Mouse (Mus musculus): ENCODE results near the gene Dctn1. TPM values are rescaled to one million over a fixed set of nuclear protein-coding genes. Genes with fewer than 3 reads are reported as not detected.

Gene Dctn1
- polyA plus RNA-seq, 1 experiment from 2014 or later: 158 TPM

DNA sequence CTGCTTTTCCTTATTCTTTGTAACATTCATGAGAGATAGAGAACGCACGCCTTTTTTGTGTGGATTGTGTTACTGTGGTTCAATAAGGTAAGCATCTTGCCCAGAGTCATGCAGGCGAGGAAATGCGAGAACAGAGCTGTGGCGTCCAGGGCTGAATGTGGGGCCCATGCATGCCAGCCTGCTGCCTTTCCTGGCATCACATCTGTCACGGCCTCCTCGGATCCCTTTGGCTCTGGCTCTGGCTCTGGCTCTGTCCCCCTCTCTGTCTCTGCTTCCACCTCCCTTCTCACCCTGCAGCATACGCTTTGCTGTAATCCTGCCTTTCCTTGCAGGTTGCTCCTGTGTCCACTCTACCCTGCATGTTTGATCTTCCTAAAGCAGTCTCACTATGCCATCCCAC, 10.3 kb downstream of the Dctn1 start:
- peaks cover 26% of the 10 kb centered on the region for H3K4me1 ChIP-seq (replicated peaks; ENCODE audit: control insufficient read depth, insufficient read depth, low read length)
- no peaks in the 10 kb centered on the region for H3K36me3 ChIP-seq (ENCODE audit: control insufficient read depth, insufficient read depth)
- H3K9me3 ChIP-seq (ENCODE audit: control insufficient read depth, low read length): no peaks in the 10 kb centered on the region
- no peak for ATAC-seq
- H3K4me3 ChIP-seq (replicated peaks; ENCODE audit: low read length): no peak overlapping the region
- H3K27ac ChIP-seq (ENCODE audit: low read length): no peak overlapping the region
- H3K4me2 ChIP-seq (ENCODE audit: low read length): no peak overlapping the region
- no peaks in the 10 kb centered on the region for H3K27me3 ChIP-seq (replicated peaks; ENCODE audit: control insufficient read depth, insufficient read depth, low read length)
- no peak overlapping the region for H3K9ac ChIP-seq (replicated peaks; ENCODE audit: low read depth, low read length)
- WGBS: 81% methylated on average over 8 of the region's 8 CpGs

DNA sequence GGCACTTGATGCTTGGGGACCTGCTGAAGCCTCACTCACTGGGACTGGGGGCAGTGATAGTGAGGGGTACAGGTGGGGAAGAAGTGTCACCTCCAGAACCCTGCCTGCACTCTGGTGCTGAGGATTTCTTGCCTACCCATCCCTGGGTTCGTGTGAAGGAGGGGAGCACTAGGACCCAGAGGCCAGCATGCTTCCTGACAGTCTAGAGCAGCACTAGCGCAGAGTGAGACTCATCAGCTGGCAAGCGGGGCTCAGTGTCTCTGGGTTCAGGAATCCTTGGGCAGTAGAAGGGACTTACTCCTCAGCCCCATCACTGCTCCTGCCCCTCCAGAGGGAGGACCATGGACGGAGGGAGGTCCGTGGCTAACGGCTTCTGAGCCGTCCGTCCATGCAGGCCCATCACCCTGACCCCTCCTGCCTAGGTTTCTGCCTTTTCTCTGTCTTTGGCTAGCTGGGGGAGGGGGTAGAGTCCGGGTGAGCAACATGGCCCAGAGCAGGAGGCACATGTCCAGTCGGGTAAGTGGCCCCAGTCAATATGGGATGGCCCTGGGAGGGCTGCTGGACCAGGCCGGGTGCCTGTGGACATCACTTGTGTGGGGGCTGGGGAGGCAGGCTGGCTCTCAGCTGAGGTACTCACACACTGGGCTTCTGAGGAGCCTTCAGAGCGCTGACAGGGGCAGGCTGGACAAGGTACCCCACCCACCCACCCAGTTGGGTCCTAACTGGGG, 13.8 kb downstream of the Dctn1 start:
- Histone ChIP-seq H3K9ac (replicated peaks; ENCODE audit: low read depth, low read length) (peak overlapping the region; percentile 71), H3K4me1 (replicated peaks; ENCODE audit: control insufficient read depth, insufficient read depth, low read length) (peaks cover 12% of the 10 kb centered on the region), H3K36me3 (ENCODE audit: control insufficient read depth, insufficient read depth) (peaks cover 12% of the 10 kb centered on the region), H3K27ac (ENCODE audit: low read length) (no peak overlapping the region), H3K27me3 (replicated peaks; ENCODE audit: control insufficient read depth, insufficient read depth, low read length) (no peaks in the 10 kb centered on the region), H3K9me3 (ENCODE audit: control insufficient read depth, low read length) (no peaks in the 10 kb centered on the region), H3K4me3 (replicated peaks; ENCODE audit: low read length) (peak overlapping the region; percentile 49), H3K4me2 (ENCODE audit: low read length) (peak overlapping the region; percentile 64)
- ATAC-seq: peak; percentile 87
- WGBS: 13% methylated on average over 12 of the region's 12 CpGs

DNA sequence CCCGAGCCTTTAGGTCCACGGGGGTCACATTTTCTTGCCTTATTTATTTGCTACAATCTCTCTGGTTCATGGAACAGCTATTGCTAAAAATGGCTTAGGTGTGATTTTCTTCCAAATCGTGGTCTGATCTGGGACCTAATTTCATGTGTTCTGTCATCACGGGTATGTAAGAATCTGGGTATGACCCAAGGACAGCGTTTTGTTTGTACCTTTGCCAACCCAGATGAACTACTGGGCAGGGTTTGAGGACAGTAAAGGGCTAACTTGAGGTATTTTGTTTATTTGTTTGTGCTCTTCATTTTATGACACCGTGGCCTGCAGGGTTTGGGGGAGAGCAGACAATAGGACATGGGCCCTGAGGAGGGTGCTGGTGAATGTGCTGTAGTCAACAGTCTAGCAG, 14.9 kb downstream of the Dctn1 start:
- WGBS: 80% methylated on average over 6 of the region's 6 CpGs
- H3K4me2 ChIP-seq (ENCODE audit: low read length): no peak overlapping the region
- peaks cover 12% of the 10 kb centered on the region for H3K36me3 ChIP-seq (ENCODE audit: control insufficient read depth, insufficient read depth)
- peaks cover 16% of the 10 kb centered on the region for H3K4me1 ChIP-seq (replicated peaks; ENCODE audit: control insufficient read depth, insufficient read depth, low read length)
- H3K9ac ChIP-seq (replicated peaks; ENCODE audit: low read depth, low read length): no peak overlapping the region
- H3K27ac ChIP-seq (ENCODE audit: low read length): no peak overlapping the region
- H3K4me3 ChIP-seq (replicated peaks; ENCODE audit: low read length): no peak overlapping the region
- no peaks in the 10 kb centered on the region for H3K27me3 ChIP-seq (replicated peaks; ENCODE audit: control insufficient read depth, insufficient read depth, low read length)
- H3K9me3 ChIP-seq (ENCODE audit: control insufficient read depth, low read length): no peaks in the 10 kb centered on the region
- ATAC-seq: no peak

DNA sequence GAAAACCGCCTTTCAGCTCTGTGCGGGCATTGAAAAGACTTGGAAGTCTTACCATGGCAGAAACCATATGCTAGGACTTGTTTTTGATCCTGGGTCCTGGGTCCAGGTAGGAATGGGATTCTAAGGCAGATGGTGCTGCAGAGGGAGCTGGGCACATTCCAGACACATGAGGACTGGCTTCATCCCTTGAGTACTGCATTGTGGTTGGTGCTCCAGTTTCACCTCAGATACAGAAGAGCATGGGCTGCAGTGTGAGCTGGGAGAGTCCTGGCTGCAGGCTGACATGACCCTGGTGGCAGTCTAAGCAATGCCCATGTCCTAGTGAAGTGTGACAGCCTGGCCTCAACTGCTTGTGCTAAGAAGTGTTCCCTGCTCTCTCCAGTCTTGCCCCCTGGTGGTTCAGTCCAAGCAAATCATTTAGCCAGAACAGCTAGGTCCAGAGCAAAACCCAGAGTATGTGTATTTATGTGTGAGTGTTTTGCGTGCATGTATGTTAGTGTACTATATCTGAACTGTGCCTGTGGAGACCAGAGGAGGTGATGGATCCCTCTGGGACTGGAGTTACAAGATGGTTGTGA, 19.2 kb downstream of the Dctn1 start:
- Histone ChIP-seq H3K9me3 (ENCODE audit: control insufficient read depth, low read length) (no peaks in the 10 kb centered on the region), H3K4me1 (replicated peaks; ENCODE audit: control insufficient read depth, insufficient read depth, low read length) (peaks cover 31% of the 10 kb centered on the region), H3K27ac (ENCODE audit: low read length) (no peak overlapping the region), H3K9ac (replicated peaks; ENCODE audit: low read depth, low read length) (no peak overlapping the region), H3K4me2 (ENCODE audit: low read length) (no peak overlapping the region), H3K4me3 (replicated peaks; ENCODE audit: low read length) (no peak overlapping the region), H3K27me3 (replicated peaks; ENCODE audit: control insufficient read depth, insufficient read depth, low read length) (no peaks in the 10 kb centered on the region), H3K36me3 (ENCODE audit: control insufficient read depth, insufficient read depth) (peaks cover 18% of the 10 kb centered on the region)
- ATAC-seq: no peak
- WGBS: 80% methylated on average over 3 of the region's 3 CpGs

DNA sequence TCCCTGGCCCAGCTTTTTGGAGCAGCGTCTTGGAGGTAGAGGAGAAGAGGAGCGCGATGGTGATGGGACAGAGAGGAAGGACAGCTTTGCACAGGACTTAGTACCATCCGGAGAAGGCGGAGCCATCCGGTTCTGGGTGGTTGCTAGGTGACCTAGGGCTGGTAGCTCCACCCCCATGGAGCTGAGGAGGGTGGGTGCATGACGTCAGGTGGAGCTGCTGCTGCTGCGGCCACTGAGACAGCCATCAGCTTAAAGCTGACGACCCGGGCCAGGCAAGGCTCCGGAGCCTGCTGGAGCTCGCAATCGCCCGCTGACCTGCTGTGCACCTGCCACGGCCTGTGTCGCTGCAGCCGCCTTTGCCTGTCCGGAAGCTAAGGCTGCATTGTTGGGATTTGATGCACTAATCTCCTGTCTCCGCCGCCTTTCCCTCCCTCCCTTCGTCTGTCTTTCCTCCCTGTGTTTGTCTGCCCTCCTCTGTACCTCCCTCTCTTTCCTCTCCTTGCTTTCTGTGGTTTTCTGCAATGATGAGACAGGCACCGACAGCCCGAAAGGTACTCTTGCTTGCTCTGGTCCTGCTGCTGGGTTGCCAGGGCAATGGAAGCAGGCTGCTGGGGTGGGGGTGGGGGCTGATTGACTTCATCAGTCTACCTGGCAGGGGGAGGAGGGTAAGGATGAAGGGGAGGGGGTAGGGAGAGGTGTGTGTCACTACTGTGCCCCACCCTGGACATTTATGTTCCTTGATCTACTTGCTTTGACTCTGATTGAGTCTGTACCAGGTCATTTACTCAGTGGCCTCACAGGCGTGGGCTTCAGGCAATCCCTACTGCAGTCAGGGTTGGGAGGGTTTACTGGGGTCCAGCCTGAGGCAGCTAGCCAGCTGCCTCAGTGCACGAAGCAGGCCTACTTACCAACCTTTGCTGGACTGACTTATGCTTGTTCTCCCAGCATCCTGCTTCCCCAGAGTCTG, 20.5 kb downstream of the Dctn1 start:
- H3K36me3 ChIP-seq (ENCODE audit: control insufficient read depth, insufficient read depth): peaks cover 28% of the 10 kb centered on the region
- H3K4me2 ChIP-seq (ENCODE audit: low read length): peak overlapping the region; percentile 61
- H3K27ac ChIP-seq (ENCODE audit: low read length): peak overlapping the region; percentile 80
- ATAC-seq: peak; percentile 96
- no peaks in the 10 kb centered on the region for H3K9me3 ChIP-seq (ENCODE audit: control insufficient read depth, low read length)
- no peaks in the 10 kb centered on the region for H3K27me3 ChIP-seq (replicated peaks; ENCODE audit: control insufficient read depth, insufficient read depth, low read length)
- H3K4me3 ChIP-seq (replicated peaks; ENCODE audit: low read length): peak overlapping the region; percentile 66
- WGBS: 5% methylated on average over 25 of the region's 25 CpGs
- H3K9ac ChIP-seq (replicated peaks; ENCODE audit: low read depth, low read length): peak overlapping the region; percentile 82
- peaks cover 30% of the 10 kb centered on the region for H3K4me1 ChIP-seq (replicated peaks; ENCODE audit: control insufficient read depth, insufficient read depth, low read length)

DNA sequence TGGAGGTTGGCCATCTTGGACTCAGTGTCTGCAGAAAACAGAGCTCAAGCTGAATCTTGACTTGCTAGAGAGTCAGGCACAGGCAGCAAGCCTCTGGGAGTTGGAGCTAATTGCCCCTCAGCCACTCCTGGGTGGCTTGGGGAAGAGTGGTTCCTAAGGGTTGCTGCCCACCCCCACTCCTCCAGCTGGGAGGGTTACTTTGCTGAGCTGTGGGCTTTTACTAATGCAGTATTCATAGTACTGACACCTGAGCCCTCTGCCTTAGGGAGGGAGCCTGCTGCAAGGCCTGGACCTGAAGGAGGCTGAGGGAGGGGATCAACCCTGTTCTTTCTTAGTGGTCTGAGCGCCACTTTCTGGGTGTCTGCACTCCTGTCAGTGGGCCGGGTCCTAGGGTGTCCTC, 21.2 kb downstream of the Dctn1 start:
- peak overlapping the region; percentile 61 for H3K4me2 ChIP-seq (ENCODE audit: low read length)
- WGBS: 81% methylated on average over 2 of the region's 2 CpGs
- ATAC-seq: no peak
- H3K4me1 ChIP-seq (replicated peaks; ENCODE audit: control insufficient read depth, insufficient read depth, low read length): peaks cover 30% of the 10 kb centered on the region
- no peaks in the 10 kb centered on the region for H3K27me3 ChIP-seq (replicated peaks; ENCODE audit: control insufficient read depth, insufficient read depth, low read length)
- peak overlapping the region; percentile 66 for H3K4me3 ChIP-seq (replicated peaks; ENCODE audit: low read length)
- no peak overlapping the region for H3K27ac ChIP-seq (ENCODE audit: low read length)
- no peaks in the 10 kb centered on the region for H3K9me3 ChIP-seq (ENCODE audit: control insufficient read depth, low read length)
- peaks cover 35% of the 10 kb centered on the region for H3K36me3 ChIP-seq (ENCODE audit: control insufficient read depth, insufficient read depth)
- H3K9ac ChIP-seq (replicated peaks; ENCODE audit: low read depth, low read length): no peak overlapping the region; the same call in 1 of the 2 replicates

DNA sequence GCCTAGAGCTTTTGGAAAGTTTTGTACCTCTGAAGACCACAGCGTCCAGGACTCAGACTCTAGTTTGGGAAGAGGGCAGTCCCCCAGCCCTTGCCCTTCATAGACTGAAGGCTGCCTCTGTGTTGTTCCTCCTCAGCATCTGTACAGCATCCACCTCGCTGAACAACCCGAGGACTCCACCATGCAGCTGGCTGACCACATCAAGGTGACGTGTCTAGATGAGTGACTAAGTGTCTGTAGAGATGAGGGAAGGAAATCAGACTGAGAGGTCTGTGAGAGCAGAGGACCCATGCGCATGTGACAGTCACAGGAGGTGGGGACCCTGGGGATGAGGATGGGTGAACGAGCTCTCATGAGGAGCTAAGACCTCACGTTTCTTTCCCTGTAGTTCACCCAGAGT, 27.9 kb downstream of the Dctn1 start:
- WGBS: 94% methylated on average over 7 of the region's 7 CpGs

DNA sequence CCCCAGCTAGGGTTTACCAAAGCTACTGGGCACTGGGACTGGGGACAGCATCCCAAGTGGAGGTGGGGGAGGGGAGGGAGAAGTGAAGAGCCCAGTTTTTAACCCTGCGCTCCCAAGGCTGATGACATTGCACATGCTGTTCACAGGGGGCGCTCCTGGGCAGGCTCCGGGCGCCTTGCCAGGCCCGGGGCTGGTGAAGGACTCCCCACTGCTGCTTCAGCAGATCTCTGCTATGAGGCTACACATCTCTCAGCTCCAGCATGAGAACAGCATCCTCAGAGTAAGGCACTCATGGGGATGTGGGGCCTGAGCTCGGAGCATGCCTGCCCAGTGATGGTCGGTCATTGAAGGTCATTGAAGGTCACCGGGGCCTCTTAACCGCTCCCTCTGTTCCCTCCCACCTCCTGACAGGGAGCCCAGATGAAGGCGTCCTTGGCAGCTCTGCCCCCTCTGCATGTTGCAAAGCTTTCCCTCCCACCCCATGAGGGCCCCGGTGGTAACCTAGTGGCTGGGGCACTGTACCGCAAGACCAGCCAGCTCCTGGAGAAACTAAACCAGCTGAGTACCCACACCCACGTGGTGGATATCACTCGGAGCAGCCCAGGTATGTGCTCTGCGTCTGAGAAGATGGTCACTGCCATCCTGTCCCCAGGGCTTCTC, 31.8 kb downstream of the Dctn1 start:
- Histone ChIP-seq H3K4me2 (ENCODE audit: low read length) (no peak overlapping the region), H3K9me3 (ENCODE audit: control insufficient read depth, low read length) (no peaks in the 10 kb centered on the region), H3K27me3 (replicated peaks; ENCODE audit: control insufficient read depth, insufficient read depth, low read length) (no peaks in the 10 kb centered on the region), H3K9ac (replicated peaks; ENCODE audit: low read depth, low read length) (no peak overlapping the region), H3K27ac (ENCODE audit: low read length) (no peak overlapping the region), H3K4me3 (replicated peaks; ENCODE audit: low read length) (no peak overlapping the region), H3K4me1 (replicated peaks; ENCODE audit: control insufficient read depth, insufficient read depth, low read length) (no peaks in the 10 kb centered on the region), H3K36me3 (ENCODE audit: control insufficient read depth, insufficient read depth) (peaks cover 63% of the 10 kb centered on the region)
- WGBS: 47% methylated on average over 15 of the region's 15 CpGs
- peak; percentile 15 for ATAC-seq

More for the DNA sequence above, 27.9 kb downstream of the Dctn1 start:
- Histone ChIP-seq H3K27me3 (replicated peaks; ENCODE audit: control insufficient read depth, insufficient read depth, low read length) (no peaks in the 10 kb centered on the region), H3K36me3 (ENCODE audit: control insufficient read depth, insufficient read depth) (peaks cover 73% of the 10 kb centered on the region), H3K27ac (ENCODE audit: low read length) (no peak overlapping the region), H3K4me2 (ENCODE audit: low read length) (no peak overlapping the region), H3K9ac (replicated peaks; ENCODE audit: low read depth, low read length) (no peak overlapping the region), H3K4me3 (replicated peaks; ENCODE audit: low read length) (no peak overlapping the region), H3K4me1 (replicated peaks; ENCODE audit: control insufficient read depth, insufficient read depth, low read length) (no peaks in the 10 kb centered on the region), H3K9me3 (ENCODE audit: control insufficient read depth, low read length) (no peaks in the 10 kb centered on the region)
- ATAC-seq: no peak

DNA sequence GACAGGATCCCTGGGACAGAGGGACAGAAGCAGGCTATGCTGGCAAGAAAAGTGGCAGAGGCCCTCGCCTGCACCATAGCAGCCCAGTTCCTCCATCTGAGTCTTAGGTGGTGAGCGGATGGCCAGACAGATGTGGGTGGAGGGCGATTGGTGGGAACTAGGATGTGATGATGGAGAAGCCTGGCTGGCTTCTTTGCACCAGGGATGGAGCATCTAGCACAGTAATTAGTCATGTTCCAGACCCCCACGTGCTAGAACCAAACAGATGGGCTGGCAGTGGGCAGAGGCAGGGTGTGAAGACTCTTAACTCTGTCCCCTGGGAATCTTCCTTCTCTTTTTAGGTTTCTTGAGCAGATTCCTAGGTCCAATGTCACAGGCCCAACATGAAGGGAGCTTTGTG, 37.6 kb downstream of the Dctn1 start:
- Histone ChIP-seq H3K9me3 (ENCODE audit: control insufficient read depth, low read length) (no peaks in the 10 kb centered on the region), H3K27ac (ENCODE audit: low read length) (no peak overlapping the region), H3K27me3 (replicated peaks; ENCODE audit: control insufficient read depth, insufficient read depth, low read length) (no peaks in the 10 kb centered on the region), H3K4me1 (replicated peaks; ENCODE audit: control insufficient read depth, insufficient read depth, low read length) (no peaks in the 10 kb centered on the region), H3K9ac (replicated peaks; ENCODE audit: low read depth, low read length) (no peak overlapping the region), H3K36me3 (ENCODE audit: control insufficient read depth, insufficient read depth) (peaks cover 20% of the 10 kb centered on the region), H3K4me3 (replicated peaks; ENCODE audit: low read length) (no peak overlapping the region), H3K4me2 (ENCODE audit: low read length) (no peak overlapping the region)
- ATAC-seq: no peak
- WGBS: 86% methylated on average over 4 of the region's 4 CpGs
